Mouse (Mus musculus): ENCODE data around the gene Lamb1. TPM values are rescaled to one million over a fixed set of nuclear protein-coding genes. Genes with fewer than 3 reads are reported as not detected.

The Lamb1 gene
- total RNA-seq, 1 experiment: 232 TPM

- Histone ChIP-seq H3K9ac (ENCODE audit: insufficient read depth, low read depth, low read length, poor library complexity, severe bottlenecking) (no peak overlapping the region), H3K27ac (ENCODE audit: insufficient read depth, low read depth, low read length, poor library complexity, severe bottlenecking) (no peak overlapping the region), H3K4me1 (ENCODE audit: control insufficient read depth in 2 of 2, insufficient read depth in 2 of 2, low read length in 2 of 2, poor library complexity in 1 of 2) (peaks cover 0 to 9% of the 10 kb centered on the region in 2 experiments; a peak in 2 of 4 replicates), H3K9me3 (ENCODE audit: control insufficient read depth, insufficient read depth, low read depth, low read length) (no peaks in the 10 kb centered on the region), H3K4me3 (ENCODE audit: insufficient read depth in 1 of 2, low read depth in 1 of 2, low read length in 2 of 2, poor library complexity in 1 of 2, severe bottlenecking in 1 of 2) (no peak overlapping the region), H3K36me3 (ENCODE audit: control insufficient read depth, insufficient read depth, low read length, poor library complexity, severe bottlenecking) (no peaks in the 10 kb centered on the region)
- in situ Hi-C loops (cut with MboI; ENCODE audit: low sequenced_read_pairs in 2 of 2, unreplicated experiment in 2 of 2): no loop called here
- no peak for DNase-seq (ENCODE audit: low read depth, low spot score)
- TF ChIP-seq HCFC1 (IDR thresholded peaks at IDR 0.05; ENCODE audit: borderline replicate concordance, insufficient read depth, low read length): no peak
- no peak for TF ChIP-seq CHD2 (IDR thresholded peaks at IDR 0.05; ENCODE audit: low read depth, low read length)
- no peak for TF ChIP-seq MAFK (IDR thresholded peaks at IDR 0.05; ENCODE audit: insufficient read depth, low read depth, low read length)
- TF ChIP-seq ZC3H11A (IDR thresholded peaks at IDR 0.05; ENCODE audit: borderline replicate concordance, low read depth, low read length): no peak
- TF ChIP-seq ZNF384 (IDR thresholded peaks at IDR 0.05; ENCODE audit: low read depth, low read length): no peak
Observed at GRCm38 (mm10) chr12:31248681-31249080, 16.4 kb upstream of the Lamb1 start.

- Histone ChIP-seq H3K4me1 (ENCODE audit: control insufficient read depth in 2 of 2, insufficient read depth in 2 of 2, low read length in 2 of 2, poor library complexity in 1 of 2) (peaks cover 0 to 7% of the 10 kb centered on the region in 2 experiments; a peak in 2 of 4 replicates), H3K4me3 (ENCODE audit: insufficient read depth in 1 of 2, low read depth in 1 of 2, low read length in 2 of 2, poor library complexity in 1 of 2, severe bottlenecking in 1 of 2) (no peak overlapping the region), H3K9me3 (ENCODE audit: control insufficient read depth, insufficient read depth, low read depth, low read length) (no peaks in the 10 kb centered on the region), H3K27ac (ENCODE audit: insufficient read depth, low read depth, low read length, poor library complexity, severe bottlenecking) (no peak overlapping the region), H3K36me3 (ENCODE audit: control insufficient read depth, insufficient read depth, low read length, poor library complexity, severe bottlenecking) (no peaks in the 10 kb centered on the region), H3K9ac (ENCODE audit: insufficient read depth, low read depth, low read length, poor library complexity, severe bottlenecking) (no peak overlapping the region)
- TF ChIP-seq MAFK (IDR thresholded peaks at IDR 0.05; ENCODE audit: insufficient read depth, low read depth, low read length): no peak
- in situ Hi-C loops (cut with MboI; ENCODE audit: low sequenced_read_pairs in 2 of 2, unreplicated experiment in 2 of 2): no loop called here
- no peak for DNase-seq (ENCODE audit: low read depth, low spot score)
Observed at GRCm38 (mm10) chr12:31252259-31252658, 12.8 kb upstream of the Lamb1 start.

- in situ Hi-C loops (cut with MboI; ENCODE audit: low sequenced_read_pairs in 2 of 2, unreplicated experiment in 2 of 2): no loop called here
- H3K36me3 ChIP-seq (ENCODE audit: control insufficient read depth, insufficient read depth, low read length, poor library complexity, severe bottlenecking): no peaks in the 10 kb centered on the region
- no peaks in the 10 kb centered on the region for H3K9me3 ChIP-seq (ENCODE audit: control insufficient read depth, insufficient read depth, low read depth, low read length)
- H3K4me3 ChIP-seq (ENCODE audit: insufficient read depth in 1 of 2, low read depth in 1 of 2, low read length in 2 of 2, poor library complexity in 1 of 2, severe bottlenecking in 1 of 2): no peak overlapping the region
- H3K9ac ChIP-seq (ENCODE audit: insufficient read depth, low read depth, low read length, poor library complexity, severe bottlenecking): no peak overlapping the region
- TF ChIP-seq MAFK (IDR thresholded peaks at IDR 0.05; ENCODE audit: insufficient read depth, low read depth, low read length) (no peak), ZNF384 (IDR thresholded peaks at IDR 0.05; ENCODE audit: low read depth, low read length) (no peak), ZC3H11A (IDR thresholded peaks at IDR 0.05; ENCODE audit: borderline replicate concordance, low read depth, low read length) (no peak), CHD2 (IDR thresholded peaks at IDR 0.05; ENCODE audit: low read depth, low read length) (no peak), HCFC1 (IDR thresholded peaks at IDR 0.05; ENCODE audit: borderline replicate concordance, insufficient read depth, low read length) (no peak)
- H3K27ac ChIP-seq (ENCODE audit: insufficient read depth, low read depth, low read length, poor library complexity, severe bottlenecking): no peak overlapping the region
- peaks cover 0 to 2% of the 10 kb centered on the region in 2 experiments; a peak in 2 of 4 replicates for H3K4me1 ChIP-seq (ENCODE audit: control insufficient read depth in 2 of 2, insufficient read depth in 2 of 2, low read length in 2 of 2, poor library complexity in 1 of 2)
- DNase-seq (ENCODE audit: low read depth, low spot score): no peak
Observed at GRCm38 (mm10) chr12:31254978-31255377, 10.1 kb upstream of the Lamb1 start.

GRCm38 (mm10) chr12:31256121-31256903, 8.7 kb upstream of the Lamb1 start:
- peaks cover 2 to 3% of the 10 kb centered on the region in 2 experiments; a peak in 2 of 4 replicates for H3K4me1 ChIP-seq (ENCODE audit: control insufficient read depth in 2 of 2, insufficient read depth in 2 of 2, low read length in 2 of 2, poor library complexity in 1 of 2)
- TF ChIP-seq ZC3H11A (IDR thresholded peaks at IDR 0.05; ENCODE audit: borderline replicate concordance, low read depth, low read length) (no peak), CHD2 (IDR thresholded peaks at IDR 0.05; ENCODE audit: low read depth, low read length) (no peak), HCFC1 (IDR thresholded peaks at IDR 0.05; ENCODE audit: borderline replicate concordance, insufficient read depth, low read length) (no peak), ZNF384 (IDR thresholded peaks at IDR 0.05; ENCODE audit: low read depth, low read length) (no peak), MAFK (IDR thresholded peaks at IDR 0.05; ENCODE audit: insufficient read depth, low read depth, low read length) (no peak)
- H3K4me3 ChIP-seq (ENCODE audit: insufficient read depth in 1 of 2, low read depth in 1 of 2, low read length in 2 of 2, poor library complexity in 1 of 2, severe bottlenecking in 1 of 2): no peak overlapping the region
- in situ Hi-C loops (cut with MboI; ENCODE audit: low sequenced_read_pairs in 2 of 2, unreplicated experiment in 2 of 2): no loop called here
- no peaks in the 10 kb centered on the region for H3K9me3 ChIP-seq (ENCODE audit: control insufficient read depth, insufficient read depth, low read depth, low read length)
- DNase-seq (ENCODE audit: low read depth, low spot score): no peak
- no peak overlapping the region for H3K9ac ChIP-seq (ENCODE audit: insufficient read depth, low read depth, low read length, poor library complexity, severe bottlenecking)
- no peaks in the 10 kb centered on the region for H3K36me3 ChIP-seq (ENCODE audit: control insufficient read depth, insufficient read depth, low read length, poor library complexity, severe bottlenecking)
- no peak overlapping the region for H3K27ac ChIP-seq (ENCODE audit: insufficient read depth, low read depth, low read length, poor library complexity, severe bottlenecking)

Measured in ES-E14 (cell line).